Mouse (Mus musculus) adrenal gland, postnatal 14 days (tissue): ENCODE data around the gene Ccdc74a. TPM values are rescaled to one million over a fixed set of nuclear protein-coding genes. Genes with fewer than 3 reads are reported as not detected.

Source experiments
- DNase-seq: peaks from one replicate; pipeline ENCODE4 v3.0.0; 2021; ENCODE audit warnings: mixed read lengths
- long read RNA-seq, 2 experiments: library from polyadenylated mRNA; stranded (forward); transcript quantifications; one replicate each; pipeline ENCODE4 v2.0.0; 2021
- total RNA-seq: library from RNA; stranded (reverse); gene quantifications from 2 replicates; pipeline ENCODE4 v1.2.3, GENCODE M21; 2021

The Ccdc74a gene
- 2.0 and 3.8 TPM in 2 replicates for total RNA-seq
- long read RNA-seq, experiment 1, partial matches to known transcripts = 0 of 4 reads
- long read RNA-seq, experiment 1, other reads (novel, unspliced or antisense) = 1 of 4 reads
- long read RNA-seq, experiment 2, partial matches to known transcripts = 0 of 3 reads
- long read RNA-seq, experiment 2, other reads (novel, unspliced or antisense) = 0 of 3 reads

GRCm38 (mm10) chr16:17646310-17647114 is at the start of gene Ccdc74a:
Ccdc74a (plus strand) TSS chr16:17646470.
- DNase-seq = peak; percentile 92

DNA sequence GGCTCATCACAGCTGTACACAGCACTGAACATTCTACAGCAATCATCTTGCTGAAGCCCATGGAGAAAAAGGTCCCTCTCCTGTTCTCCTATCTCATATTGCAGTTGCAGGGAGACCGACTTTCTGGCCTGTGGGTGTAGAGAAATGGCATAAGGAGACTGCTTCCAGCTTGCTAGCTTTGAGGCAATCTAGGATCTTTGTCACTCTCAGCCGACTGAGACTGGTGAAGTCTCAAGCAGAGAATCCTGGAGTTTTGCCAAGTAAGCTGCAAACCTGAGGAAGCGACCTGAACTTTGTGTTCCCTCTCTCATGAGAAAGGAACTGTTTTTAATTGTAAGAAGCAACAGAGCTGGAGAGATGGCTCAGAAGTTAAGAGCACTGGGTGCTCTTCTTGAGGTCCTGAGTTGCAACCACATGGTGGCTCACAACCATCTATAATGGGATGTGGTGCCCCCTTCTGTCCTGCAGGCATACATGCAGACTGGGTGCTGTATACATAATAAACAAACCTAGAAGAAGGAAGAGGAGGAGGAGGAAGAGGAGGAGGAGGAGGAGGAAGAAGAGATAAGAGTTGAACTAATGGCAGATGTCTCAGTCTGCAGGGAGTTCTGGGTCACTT is 45.2 kb upstream of the Ccdc74a start:
- no peak for DNase-seq

GRCm38 (mm10) chr16:17604941-17605340 is 41.3 kb upstream of the Ccdc74a start:
- no peak for DNase-seq

GRCm38 (mm10) chr16:17605684-17606083 is 40.6 kb upstream of the Ccdc74a start:
- no peak for DNase-seq

GRCm38 (mm10) chr16:17611383-17611782 is 34.9 kb upstream of the Ccdc74a start:
- DNase-seq = no peak

DNA sequence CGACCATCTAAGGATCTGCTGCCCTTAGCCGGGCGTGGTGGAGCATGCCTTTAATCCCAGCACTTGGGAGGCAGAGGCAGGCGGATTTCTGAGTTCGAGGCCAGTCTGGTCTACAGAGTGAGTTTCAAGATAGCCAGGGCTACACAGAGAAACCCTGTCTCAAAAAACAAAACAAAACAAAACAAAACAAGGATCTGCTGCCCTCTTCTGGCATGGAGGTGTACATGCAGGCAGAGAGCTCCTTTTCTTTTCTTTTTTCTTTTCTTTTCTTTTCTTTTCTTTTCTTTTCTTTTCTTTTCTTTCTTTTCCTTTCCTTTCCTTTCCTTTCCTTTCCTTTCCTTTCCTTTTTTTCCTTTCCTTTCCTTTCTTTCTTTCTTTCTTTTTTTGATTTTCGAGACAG is 31.5 kb upstream of the Ccdc74a start:
- peak; percentile 17 for DNase-seq

DNA sequence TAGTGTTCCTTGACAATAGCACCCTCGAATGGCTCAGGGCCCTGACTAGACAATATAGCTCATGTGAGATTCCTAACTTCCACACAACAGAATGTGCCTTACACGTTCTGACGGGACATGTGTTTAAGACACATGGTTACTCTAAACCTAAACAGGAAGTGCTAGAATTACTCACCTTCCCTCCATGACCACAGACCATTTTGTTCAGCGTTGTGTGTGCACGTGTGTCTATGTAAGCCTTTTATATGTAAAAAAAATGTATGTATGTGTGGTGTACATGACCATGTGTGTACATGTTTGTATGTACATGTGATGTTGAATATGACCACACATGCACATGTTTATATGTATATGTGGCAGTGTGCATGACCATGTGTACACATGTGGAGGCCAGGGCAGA is 30.1 kb upstream of the Ccdc74a start:
- DNase-seq = no peak

GRCm38 (mm10) chr16:17617922-17618565 is 28.2 kb upstream of the Ccdc74a start:
- DNase-seq = peak; percentile 56

DNA sequence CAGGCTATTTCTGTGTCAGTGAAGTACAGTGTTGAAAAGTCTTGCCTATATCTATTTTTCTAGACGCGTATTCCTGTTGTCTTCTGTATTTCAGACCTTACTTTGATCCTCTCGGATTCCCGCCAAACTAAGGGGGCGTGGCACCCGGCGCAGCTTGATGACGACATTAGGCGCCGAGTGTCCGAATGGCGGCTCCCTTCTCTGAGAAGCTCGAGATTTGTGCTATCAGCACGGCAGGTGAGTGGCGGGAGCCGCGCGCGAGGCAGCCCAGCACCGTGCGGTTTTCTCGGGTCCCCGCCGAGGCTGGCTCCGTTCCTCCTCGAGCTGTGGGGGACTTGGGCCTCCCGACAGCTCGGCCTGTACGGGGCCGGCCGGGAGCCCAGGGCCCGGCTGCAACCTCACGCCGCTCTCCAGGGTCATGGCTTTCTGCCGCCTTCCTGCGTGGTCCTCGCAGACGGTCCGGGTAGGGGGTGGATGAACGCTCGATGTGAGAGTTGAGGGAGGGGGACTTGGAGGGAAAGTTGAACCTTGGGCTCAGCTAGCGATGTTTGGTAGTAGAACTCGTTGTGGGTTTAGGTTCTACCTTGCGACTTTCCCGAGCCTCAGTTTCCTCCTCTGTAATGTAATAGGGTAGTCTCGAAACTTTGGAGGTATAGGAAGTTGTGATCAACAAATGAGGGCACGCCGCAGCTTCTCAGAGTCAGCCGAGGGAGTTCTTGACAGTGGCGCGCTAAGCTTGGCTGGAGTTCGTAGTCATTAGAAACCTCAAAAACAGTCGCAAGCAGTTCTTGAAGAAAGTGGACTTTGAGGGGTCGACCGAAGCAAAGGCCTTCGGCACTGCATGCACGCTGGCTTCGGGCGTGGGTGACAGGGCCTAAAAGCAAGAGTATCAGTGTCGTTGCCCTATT is 26.8 kb upstream of the Ccdc74a start, which contains the start of gene Smpd4:
TSS of gene Smpd4 (plus strand) at position 157 of the 908 bp plus-strand sequence.
- DNase-seq = peak; percentile 95

DNA sequence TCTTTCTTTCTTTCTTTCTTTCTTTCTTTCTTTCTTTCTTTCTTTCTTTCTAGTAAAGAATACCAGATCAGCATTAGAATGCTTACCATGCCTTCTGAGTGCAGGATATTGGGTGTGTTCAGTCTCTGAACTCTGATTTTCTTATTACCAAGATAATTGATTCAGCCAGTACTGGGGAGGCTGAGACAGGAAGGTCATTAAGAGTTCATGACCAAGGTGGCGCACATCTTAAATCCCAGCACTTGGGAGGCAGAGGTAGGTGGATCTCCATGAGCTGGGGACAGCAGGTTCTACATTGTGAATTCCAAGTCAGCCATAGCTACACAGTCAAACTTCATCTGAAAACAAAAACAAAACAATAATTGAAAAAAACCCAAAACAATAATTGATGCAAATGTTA is 24.3 kb upstream of the Ccdc74a start:
- no peak for DNase-seq

DNA sequence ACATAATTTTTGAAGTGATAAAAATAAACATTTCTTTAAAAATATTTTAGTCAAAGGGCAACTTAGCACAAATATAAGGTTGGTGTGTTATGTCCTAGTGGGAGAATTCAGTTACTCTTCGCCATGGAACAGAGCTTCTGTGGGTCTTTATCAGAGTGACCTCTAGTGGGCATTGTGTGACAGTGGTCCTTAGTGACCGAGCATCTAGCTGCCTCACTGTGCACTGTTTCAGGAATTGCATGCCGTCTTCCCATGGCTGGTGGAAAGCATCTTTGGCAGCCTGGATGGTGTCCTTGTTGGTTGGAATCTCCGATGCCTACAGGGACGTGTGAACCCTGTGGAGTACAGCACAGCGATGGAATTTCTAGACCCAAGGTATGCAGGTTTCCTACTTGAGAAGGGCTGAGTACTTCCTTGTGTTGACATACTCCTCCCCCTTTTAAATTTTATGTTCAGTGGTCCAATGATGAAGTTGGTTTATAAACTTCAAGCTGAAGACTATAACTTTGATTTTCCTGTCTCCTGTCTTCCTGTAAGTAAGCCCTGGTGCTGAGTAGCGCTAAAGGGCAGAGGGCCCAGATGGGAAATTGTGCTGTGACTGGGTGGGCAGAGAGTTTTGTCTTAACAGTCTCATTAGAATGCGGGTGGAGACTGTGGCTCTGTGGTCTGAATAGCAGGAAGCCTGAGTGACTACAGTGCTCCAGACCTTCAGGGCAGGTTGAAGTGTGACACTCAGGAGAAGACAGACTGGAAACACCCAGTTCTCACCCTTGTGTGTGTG is 20.6 kb upstream of the Ccdc74a start:
- no peak for DNase-seq

- no peak for DNase-seq
Measured at GRCm38 (mm10) chr16:17626269-17626555, 20.1 kb upstream of the Ccdc74a start.

- no peak for DNase-seq
Measured at GRCm38 (mm10) chr16:17632580-17632979, 13.7 kb upstream of the Ccdc74a start.

DNA sequence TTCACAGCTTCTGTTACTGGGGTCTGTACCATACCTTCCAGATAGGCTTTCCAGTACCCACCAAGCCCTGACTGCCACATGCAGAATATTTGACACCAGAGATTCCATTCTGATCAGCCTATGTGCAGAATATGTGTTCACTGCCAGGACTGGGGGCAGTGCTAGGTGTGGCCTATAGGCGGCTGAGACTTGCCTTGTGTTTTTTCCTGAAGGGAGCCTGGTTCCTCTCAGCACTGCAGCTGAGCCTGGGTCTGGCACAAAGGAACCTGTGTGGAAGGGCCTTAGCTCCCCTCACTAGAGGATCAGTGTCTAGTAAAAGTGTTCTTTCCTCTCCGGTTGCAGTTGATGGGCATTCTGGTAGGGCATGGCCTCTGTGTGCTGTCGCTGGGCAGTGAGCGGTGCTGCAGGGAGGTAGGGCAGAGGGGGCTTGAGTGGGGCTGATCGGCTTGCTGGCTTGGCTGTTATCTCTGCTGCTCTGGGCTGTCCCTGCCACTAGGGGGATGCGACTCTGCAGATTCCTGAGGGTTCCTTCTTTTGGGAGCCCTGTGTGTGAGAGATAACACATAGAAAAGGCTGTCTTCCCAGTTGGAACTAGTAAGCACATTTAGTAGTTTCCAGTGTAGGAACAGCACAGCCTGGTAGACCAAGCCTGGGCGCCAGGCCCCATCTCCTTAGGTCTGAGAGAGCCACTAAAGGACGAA is 12.6 kb upstream of the Ccdc74a start:
- DNase-seq = no peak

- no peak for DNase-seq
Measured at GRCm38 (mm10) chr16:17636904-17637303, 9.4 kb upstream of the Ccdc74a start.

- DNase-seq = no peak
Measured at GRCm38 (mm10) chr16:17637610-17638009, 8.7 kb upstream of the Ccdc74a start.

- DNase-seq = no peak
Measured at GRCm38 (mm10) chr16:17638036-17638628, 8.1 kb upstream of the Ccdc74a start.

DNA sequence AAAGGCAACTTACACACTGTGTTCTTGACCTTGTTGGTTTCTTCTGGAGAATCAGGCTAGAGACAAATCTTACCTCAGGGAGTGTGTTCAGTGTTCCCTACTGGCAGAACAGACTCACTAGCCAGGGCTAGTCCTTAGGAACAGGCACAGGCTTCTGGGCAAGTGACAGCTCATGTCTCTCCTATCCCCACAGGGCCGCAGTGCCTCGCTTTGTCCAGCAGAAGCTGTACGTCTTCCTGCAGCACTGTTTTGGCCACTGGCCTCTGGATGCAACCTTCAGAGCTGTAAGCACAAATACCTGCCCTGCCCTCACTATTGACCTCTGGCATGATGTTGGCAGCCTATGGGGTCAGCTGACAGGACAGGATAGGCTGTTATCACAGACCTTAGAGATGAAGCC is 7.2 kb upstream of the Ccdc74a start:
- no peak for DNase-seq

DNA sequence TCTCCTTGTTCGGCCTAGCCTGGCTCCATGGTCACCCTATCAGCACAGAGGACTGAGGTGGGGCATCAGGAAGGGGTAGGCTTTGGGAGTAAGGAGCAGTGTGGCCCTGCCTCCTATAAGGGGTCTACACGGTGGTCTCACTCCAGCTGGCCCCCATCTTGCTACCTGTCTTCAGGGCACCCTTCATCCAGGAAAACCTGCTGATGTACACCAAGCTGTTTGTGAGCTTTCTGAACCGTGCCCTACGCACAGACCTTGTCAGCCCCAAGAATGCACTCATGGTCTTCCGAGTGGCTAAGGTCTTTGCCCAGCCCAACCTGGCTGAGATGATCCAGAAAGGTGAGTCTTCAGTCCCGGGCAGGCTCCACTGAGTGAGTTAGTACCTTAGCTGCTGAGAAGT is 6.3 kb upstream of the Ccdc74a start:
- no peak for DNase-seq

DNA sequence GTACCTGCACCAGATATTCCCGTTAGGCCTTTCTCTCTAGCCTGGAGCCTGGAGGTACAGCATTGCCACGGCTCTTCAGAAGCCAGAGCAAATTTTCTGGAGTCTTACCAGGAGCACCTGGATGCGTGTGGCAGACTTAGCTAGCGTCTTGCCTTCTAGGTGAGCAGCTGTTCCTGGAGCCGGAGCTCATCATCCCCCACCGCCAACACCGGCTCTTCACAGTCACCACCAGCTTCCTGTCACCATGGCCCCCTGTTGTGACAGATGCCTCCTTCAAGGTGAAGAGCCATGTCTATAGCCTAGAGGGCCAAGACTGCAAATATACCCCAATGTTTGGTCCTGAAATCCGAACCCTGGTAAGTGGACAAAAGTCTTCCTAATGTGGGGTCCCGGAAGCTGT is 5.6 kb upstream of the Ccdc74a start:
- DNase-seq = no peak
